Mouse (Mus musculus) layer of hippocampus, adult 2 months (tissue): ENCODE data around the gene Ostf1. TPM values are rescaled to one million over a fixed set of nuclear protein-coding genes. Genes with fewer than 3 reads are reported as not detected.

Source experiments
- DNase-seq, 2 experiments: peaks; one replicate each; pipeline ENCODE4 v3.0.0; 2022; ENCODE audit warnings: low spot score in 2 of 2
- H3K27ac ChIP-seq: fragments of 200-600 bp; 2 replicates; pipeline ENCODE4 v1.8.1; 2022
- H3K4me3 ChIP-seq: fragments of 200-600 bp; 2 replicates; pipeline ENCODE4 v1.8.1; 2022; ENCODE audit warnings: mild to moderate bottlenecking
- CTCF ChIP-seq: fragments of 200-600 bp; conservative IDR thresholded peaks from 2 replicates; pipeline ENCODE4 v1.8.1; 2022; ENCODE audit warnings: antibody characterized with exemption, mild to moderate bottlenecking, moderate library complexity
- total RNA-seq, 2 experiments: library from RNA; stranded (reverse); gene quantifications; 2 replicates each; pipeline ENCODE4 v1.2.3; 2021

Gene Ostf1
- total RNA-seq, 2 experiments from 2014 or later = 28.1 to 28.9 TPM

DNA sequence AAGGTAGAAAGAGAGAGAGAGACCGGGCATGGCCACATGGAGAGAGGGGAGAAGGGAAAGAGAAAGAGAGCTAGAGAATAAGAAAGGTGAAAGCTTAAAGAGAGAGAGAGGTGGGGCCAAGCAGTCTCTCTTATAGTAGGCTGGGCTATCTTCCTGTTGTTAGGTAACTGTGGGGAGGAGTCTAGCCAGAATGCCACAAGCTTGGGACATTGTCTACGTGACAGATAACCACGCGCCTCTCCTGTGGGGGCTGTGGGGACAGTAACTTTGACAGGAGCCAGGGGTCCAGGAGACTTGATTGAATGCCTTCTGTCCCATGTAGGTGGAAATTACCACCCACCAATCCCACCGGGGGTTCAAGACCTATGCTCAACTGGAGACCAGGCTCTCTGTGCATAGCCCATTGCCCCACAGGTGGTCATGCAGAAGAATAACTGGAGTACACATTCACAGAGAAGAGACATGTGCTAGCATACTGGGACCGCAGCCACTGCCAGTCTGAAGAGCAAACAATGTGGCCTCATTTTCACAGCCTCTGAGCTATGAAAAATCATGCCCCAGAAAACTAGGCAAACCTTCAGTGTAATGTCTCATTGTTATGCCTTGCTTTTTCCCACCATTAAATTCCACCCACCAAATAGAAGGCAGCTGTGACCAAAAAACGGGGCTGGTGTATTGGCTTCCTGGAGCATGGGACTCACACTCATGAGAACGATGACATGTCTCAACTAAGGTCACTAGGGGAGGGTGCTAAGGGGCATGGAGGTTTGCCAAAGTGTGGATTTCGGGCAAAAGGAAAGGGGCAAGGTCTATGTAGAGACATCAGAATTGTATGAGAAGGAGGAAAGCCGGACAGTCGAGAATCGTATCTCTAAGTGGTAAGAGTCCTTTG is 63.4 kb downstream of the Ostf1 start:
- Histone ChIP-seq H3K27ac (no peak overlapping the region), H3K4me3 (no peak overlapping the region)
- no peak for DNase-seq
- no peak for TF ChIP-seq CTCF

GRCm38 (mm10) chr19:18567501-18567900 is 64.1 kb downstream of the Ostf1 start:
- Histone ChIP-seq H3K4me3 (no peak overlapping the region), H3K27ac (no peak overlapping the region)
- no peak for DNase-seq
- TF ChIP-seq CTCF = no peak

DNA sequence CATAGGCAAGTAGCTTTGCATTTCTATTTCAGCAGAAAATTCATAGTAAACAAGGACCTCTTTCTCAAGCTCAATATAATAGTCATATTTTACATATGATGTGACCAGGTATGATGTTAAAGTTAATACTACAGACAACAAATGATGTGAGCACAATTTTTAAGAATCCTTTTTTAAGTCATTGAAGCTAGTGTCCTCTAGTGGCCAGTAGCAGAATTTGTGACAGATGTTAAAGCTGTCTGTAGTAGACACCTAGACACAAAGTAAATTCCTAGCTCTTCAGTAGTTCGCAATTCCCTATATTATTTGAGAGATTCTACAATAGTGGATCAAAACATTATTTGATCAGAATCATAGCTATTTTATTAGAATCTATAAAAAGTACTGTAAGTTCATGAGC is 73.9 kb downstream of the Ostf1 start:
- no peak overlapping the region for H3K4me3 ChIP-seq
- peak; percentile 85 for TF ChIP-seq CTCF

DNA sequence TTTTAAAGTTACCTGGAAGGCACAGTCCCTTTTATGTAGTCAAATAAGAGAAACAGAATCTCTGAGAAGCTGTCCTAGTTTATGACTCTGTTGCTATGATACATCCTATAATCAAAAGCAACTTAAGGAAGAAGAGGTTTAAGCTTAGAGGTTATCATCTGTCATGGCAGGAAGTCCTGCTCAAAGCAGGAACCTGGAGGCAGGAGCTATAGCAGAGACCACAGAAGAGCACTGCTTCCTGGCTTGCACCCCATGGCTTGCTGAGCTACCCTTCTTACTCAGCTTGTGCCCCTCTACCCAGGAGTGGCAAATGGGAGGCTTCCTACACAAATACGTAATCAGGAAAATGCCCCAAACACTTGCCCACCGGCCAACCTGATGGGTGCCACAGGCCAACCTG is 76.0 kb downstream of the Ostf1 start:
- Histone ChIP-seq H3K27ac (no peak overlapping the region), H3K4me3 (no peak overlapping the region)
- no peak for TF ChIP-seq CTCF
- DNase-seq = no peak

More for the DNA sequence above, 73.9 kb downstream of the Ostf1 start:
- H3K27ac ChIP-seq = no peak overlapping the region
- no peak for DNase-seq

GRCm38 (mm10) chr19:18548668-18549067 is 83.0 kb downstream of the Ostf1 start:
- H3K4me3 ChIP-seq = no peak overlapping the region
- peak; percentile 46 to 81 for DNase-seq
- H3K27ac ChIP-seq = no peak overlapping the region
- TF ChIP-seq CTCF = peak; percentile 89

Other genes starting within 250 kb of the Ostf1 start
- gene Nmrk1, start 127 bp upstream of the Ostf1 start, total RNA-seq = 10 to 100 TPM in 1 of 2 experiments, 1 to 10 TPM in 1; 8.6 to 10.3 TPM
- 10 to 100 TPM; 11.3 to 13.1 TPM for gene Carnmt1, start 38.9 kb upstream of the Ostf1 start, total RNA-seq
- gene D030056L22Rik, start 81.4 kb upstream of the Ostf1 start, total RNA-seq = 10 to 100 TPM; 20.8 to 21.4 TPM
- gene Trpm6, start 118.2 kb upstream of the Ostf1 start, total RNA-seq = under 1 TPM; 0.20 to 0.25 TPM